Mouse (Mus musculus): Measurements from ENCODE around the gene Cmtm6. TPM values are rescaled to one million over a fixed set of nuclear protein-coding genes. Genes with fewer than 3 reads are reported as not detected.

Cmtm6 gene
- polyA plus RNA-seq, 1 experiment from 2014 or later = 64.0 TPM

DNA sequence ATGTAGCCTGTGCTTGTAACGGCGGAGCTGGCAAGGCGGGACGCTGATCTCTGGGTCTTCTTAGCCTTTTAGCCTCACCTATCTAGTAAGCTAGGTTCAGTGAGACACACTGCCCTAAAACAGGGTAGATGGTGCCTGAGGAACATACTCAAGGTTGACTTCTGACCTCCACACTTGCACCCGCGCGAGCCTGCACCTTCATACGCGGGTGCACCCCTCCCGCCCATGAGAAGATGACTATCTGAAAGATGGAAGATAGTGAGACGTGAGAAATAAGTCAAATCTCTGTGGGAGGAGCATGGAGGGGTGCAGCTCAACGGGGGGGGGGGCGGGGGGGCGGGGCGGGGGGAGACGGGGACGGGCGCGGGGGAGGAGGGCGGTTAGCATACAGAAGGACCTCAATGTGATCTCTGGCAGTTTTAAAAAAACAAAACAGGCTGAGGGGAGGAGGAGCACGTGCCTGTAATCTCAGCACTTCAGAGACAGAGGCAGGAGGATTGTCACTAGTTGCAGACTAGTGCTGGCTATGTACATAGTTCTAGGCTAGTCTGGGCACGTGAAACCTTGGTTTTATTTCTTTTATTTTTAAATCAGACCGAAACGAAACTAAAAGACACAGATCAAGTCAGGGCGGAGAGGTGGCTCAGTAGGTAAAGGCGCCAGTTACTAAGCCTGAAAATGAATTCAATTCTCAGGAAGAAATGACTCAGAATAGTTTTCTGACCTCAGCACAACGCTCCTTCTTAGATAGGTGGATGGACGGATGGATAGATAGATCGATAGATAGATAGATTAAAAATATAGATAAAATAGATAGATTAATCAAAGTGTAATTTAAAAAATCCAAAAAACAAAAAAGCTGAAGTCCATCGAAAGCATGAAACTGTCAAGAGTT, 758 bp upstream of the Cmtm6 start:
- in situ Hi-C loops (cut with MboI; ENCODE audit: low pct_unique_long_range_greater_than_20kb) = loop anchor here (5.0 kb wide), 1 partner anchor 83 kb away; no protein-coding TSS in a partner anchor
- H3K27me3 ChIP-seq = no peaks in the 10 kb centered on the region
- ChIA-PET POLR2A (no interaction called here), CTCF (interaction anchor here (1.4 to 1.6 kb wide), 2 partner anchors 10 to 82 kb away, joined by 3 read pairs; no protein-coding TSS in a partner anchor)
- ATAC-seq = no peak
- no peak for TF ChIP-seq CTCF (IDR thresholded peaks at IDR 0.05)
- DNase-seq (ENCODE audit: low read depth, low spot score) = no peak

DNA sequence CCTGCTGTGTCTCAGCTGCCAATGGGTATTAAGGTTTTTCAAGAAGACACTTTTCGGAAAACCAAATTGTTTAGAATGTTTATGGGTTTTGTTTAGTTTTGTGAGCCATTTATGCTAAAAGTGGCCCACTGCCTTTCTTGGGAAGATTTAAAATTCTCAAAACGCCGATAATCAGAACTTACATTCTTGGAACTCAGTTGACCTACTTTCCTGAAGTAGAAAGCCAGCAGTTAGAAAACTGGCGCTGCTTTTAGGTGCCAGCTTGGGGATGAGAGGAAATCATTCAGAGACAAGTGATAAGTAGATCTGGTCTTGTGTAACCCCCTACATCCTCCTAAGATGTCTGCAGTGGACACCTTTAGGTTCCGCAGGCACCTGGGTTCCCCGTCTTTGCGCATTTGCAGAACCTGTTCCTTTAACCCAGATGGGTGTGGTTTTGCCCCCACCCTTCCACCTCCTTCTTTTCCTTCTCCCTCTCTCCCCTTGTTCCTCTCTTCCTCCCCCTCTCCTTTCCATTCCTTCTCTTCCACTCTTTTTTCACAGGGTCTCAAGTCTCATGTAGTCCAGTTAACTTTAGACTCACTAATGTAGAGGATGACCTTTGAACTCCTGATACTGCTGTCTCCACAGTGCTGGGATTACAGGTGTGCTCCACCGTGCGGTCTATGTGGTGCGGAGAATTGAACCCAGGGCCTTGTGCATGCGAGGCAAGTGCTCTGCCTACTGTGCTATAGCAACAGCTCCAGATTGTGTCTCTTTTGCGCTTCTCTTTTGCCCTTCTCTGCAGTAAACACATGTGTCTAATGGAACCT, 1.2 kb downstream of the Cmtm6 start:
- no peaks in the 10 kb centered on the region for H3K27me3 ChIP-seq
- CTCF ChIA-PET = interaction anchor here (1.4 to 1.6 kb wide), 2 partner anchors 12 to 84 kb away, joined by 3 read pairs; no protein-coding TSS in a partner anchor
- in situ Hi-C loops (cut with MboI; ENCODE audit: low pct_unique_long_range_greater_than_20kb) = no loop called here
- no peak for ATAC-seq
- no peak for TF ChIP-seq CTCF (IDR thresholded peaks at IDR 0.05)
- DNase-seq (ENCODE audit: low read depth, low spot score) = no peak
- POLR2A ChIA-PET = no interaction called here

DNA sequence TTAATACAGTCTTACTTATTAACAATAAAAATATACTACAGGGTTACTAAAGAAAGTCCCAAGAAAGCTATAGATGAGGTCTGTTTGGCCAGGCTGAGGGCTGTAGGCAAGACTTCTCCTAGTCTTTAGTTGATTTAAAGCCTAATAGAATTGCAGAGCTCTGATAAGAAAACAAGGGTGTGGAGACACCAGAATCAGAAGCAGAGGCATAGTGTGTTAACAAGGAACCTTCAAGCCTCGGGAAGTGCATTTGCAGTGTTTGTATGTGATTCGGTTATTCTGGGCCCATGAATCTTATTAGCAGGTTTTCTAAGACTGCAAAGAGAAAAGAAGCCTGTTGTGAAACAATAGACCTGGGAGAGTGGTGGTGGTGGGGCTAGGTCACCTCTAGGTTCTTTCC, 2.3 kb downstream of the Cmtm6 start:
- POLR2A ChIA-PET = no interaction called here
- ATAC-seq = no peak
- in situ Hi-C loops (cut with MboI; ENCODE audit: low pct_unique_long_range_greater_than_20kb) = no loop called here
- TF ChIP-seq CTCF (IDR thresholded peaks at IDR 0.05) = no peak
- CTCF ChIA-PET = no interaction called here
- DNase-seq (ENCODE audit: low read depth, low spot score) = no peak
- no peaks in the 10 kb centered on the region for H3K27me3 ChIP-seq

DNA sequence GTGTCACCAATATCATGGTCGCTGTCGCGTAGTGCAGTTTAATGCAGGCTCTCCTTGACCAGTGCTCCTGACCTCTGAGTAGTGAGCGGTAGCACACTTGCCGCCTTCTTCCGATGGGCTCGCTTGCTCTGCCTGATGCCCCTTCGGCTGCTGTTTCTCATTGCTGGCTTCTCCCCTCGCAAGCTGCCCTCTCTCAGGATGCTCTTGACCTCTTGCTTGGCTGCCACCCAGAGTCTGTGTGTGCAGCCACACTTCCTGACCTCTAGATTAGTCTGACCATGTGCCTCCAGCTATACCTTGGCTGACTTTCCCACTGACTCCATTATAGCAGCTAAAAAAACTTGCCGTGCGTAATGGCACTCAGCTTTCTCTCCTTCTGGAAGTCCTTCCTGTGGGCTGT, 5.5 kb downstream of the Cmtm6 start:
- ChIA-PET POLR2A (no interaction called here), CTCF (interaction anchor here (1.7 to 1.8 kb wide), 2 partner anchors 9 to 16 kb away, joined by 4 read pairs; no protein-coding TSS in a partner anchor)
- DNase-seq (ENCODE audit: low read depth, low spot score) = no peak
- peak; percentile 44 for ATAC-seq
- in situ Hi-C loops (cut with MboI; ENCODE audit: low pct_unique_long_range_greater_than_20kb) = no loop called here
- no peak for TF ChIP-seq CTCF (IDR thresholded peaks at IDR 0.05)
- H3K27me3 ChIP-seq = no peaks in the 10 kb centered on the region

DNA sequence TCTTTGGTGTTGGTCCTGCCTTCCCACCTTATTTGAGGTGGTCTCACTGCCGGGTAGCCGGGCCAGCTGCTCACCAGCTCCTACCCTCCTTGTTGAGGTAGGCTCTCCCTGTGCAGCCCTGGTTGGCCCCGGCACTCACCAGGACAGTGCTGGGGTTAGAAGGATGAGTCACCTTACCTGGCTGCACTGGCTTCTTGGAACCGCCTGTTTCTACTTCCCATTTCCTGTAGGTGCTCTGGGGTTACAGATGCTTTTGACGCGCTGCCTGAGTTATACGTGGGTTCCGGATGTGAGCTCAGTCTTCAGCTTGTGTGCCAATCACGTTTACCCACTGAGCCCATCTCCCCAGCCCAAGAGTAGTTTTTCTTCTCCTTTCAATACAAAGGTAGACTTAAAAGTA, 9.4 kb downstream of the Cmtm6 start:
- ChIA-PET POLR2A (no interaction called here), CTCF (interaction anchor here (1.4 kb wide), 1 partner anchor 12 kb away, joined by 3 read pairs; no protein-coding TSS in a partner anchor)
- DNase-seq (ENCODE audit: low read depth, low spot score) (no peak), ATAC-seq (no peak)
- no peak for TF ChIP-seq CTCF (IDR thresholded peaks at IDR 0.05)
- no peaks in the 10 kb centered on the region for H3K27me3 ChIP-seq
- in situ Hi-C loops (cut with MboI; ENCODE audit: low pct_unique_long_range_greater_than_20kb) = no loop called here

DNA sequence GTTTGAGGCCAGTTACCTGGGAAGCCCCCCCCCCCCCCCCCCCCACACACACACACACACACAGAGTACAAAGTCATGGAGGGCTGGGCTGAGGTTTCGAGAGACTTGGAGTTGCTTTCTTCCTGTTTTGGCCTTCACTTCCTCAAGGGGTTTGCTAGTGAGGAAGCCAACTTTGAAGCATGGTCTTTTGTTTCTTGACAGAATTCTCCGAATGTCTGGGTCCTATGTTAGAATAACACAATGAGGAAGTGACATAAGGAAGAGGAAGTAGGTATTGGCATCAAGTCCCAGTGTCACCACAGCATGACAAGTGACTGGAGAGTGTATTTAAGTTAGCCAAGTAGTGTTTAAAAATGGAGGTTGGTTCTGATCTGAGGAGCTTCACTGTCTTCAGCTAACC, 11.8 kb downstream of the Cmtm6 start:
- DNase-seq (ENCODE audit: low read depth, low spot score) (no peak), ATAC-seq (no peak)
- no peak for TF ChIP-seq CTCF (IDR thresholded peaks at IDR 0.05)
- in situ Hi-C loops (cut with MboI; ENCODE audit: low pct_unique_long_range_greater_than_20kb) = no loop called here
- ChIA-PET CTCF (no interaction called here), POLR2A (no interaction called here)
- no peaks in the 10 kb centered on the region for H3K27me3 ChIP-seq

DNA sequence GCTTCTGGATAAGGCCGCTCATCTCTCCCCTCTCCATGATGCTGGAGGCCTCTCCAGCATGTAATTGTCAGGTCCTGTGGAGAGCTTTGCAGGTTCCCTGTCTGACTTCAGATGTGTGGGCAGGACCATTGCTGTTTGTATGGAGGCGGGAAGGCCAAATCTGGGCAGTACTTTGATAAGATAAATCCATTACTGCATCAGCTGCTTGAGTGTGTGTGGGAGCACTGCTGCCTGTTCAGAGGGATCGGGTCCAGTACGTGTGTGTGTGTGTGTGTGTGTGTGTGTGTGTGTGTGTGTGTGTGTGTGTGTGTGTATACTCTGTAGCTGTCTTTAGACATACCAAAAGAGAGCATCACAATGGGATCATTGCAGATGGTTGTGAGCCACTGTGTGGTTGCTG, 14.2 kb downstream of the Cmtm6 start:
- in situ Hi-C loops (cut with MboI; ENCODE audit: low pct_unique_long_range_greater_than_20kb) = no loop called here
- no peak for DNase-seq (ENCODE audit: low read depth, low spot score)
- ATAC-seq = no peak
- ChIA-PET CTCF (interaction anchor here (1.0 to 1.4 kb wide), 2 partner anchors 9 to 16 kb away, joined by 4 read pairs; no protein-coding TSS in a partner anchor), POLR2A (no interaction called here)
- no peak for TF ChIP-seq CTCF (IDR thresholded peaks at IDR 0.05)
- H3K27me3 ChIP-seq = no peaks in the 10 kb centered on the region

DNA sequence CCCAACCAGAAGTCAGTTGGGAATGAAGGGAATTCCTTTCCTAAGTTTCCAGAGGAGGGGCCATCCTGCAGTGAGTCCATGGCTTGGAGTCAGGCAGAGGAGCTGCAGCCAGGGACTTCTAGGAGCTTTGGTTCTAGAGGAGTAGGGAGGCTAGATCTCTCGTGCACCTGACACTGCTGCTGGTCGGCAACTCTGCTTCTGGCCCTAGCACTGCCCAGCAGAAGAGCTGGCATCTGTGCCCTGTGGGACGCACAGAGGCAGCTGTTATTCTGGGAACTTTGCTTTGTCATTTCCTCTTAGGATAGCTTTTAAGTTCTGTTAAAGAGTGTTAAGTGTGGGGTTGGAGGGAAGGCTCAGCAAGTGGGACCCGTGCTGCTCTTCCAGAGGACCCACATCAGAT, 14.7 kb downstream of the Cmtm6 start:
- DNase-seq (ENCODE audit: low read depth, low spot score) = no peak
- no peaks in the 10 kb centered on the region for H3K27me3 ChIP-seq
- POLR2A ChIA-PET = no interaction called here
- TF ChIP-seq CTCF (IDR thresholded peaks at IDR 0.05) = no peak
- ATAC-seq = peak; percentile 17
- in situ Hi-C loops (cut with MboI; ENCODE audit: low pct_unique_long_range_greater_than_20kb) = no loop called here
- CTCF ChIA-PET = interaction anchor here (1.4 kb wide), 1 partner anchor 9 kb away, joined by 4 read pairs; no protein-coding TSS in a partner anchor

DNA sequence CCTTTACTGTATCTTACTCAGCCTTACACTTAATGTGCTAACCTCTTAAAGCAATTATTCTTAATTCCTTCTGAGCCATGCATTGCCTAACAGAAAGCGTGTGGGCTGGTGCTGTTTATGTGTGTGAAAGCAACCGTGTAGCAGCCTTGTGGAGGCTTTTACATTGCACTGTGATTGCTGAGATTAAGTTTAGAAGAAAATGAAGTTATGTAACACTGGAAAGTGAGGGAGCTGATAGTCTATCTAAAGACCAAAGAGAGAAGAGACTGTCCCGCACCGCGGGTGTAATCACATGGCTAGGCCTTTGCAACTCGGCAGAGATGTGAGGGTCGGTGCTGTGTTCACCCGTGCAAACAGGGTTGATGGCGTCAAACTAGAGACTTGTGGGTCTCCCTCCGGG, 16.1 kb downstream of the Cmtm6 start:
- CTCF ChIA-PET = interaction anchor here (1.2 kb wide), 1 partner anchor 99 kb away, joined by 3 read pairs; no protein-coding TSS in a partner anchor
- in situ Hi-C loops (cut with MboI; ENCODE audit: low pct_unique_long_range_greater_than_20kb) = no loop called here
- ATAC-seq (no peak), DNase-seq (ENCODE audit: low read depth, low spot score) (no peak)
- no peak for TF ChIP-seq CTCF (IDR thresholded peaks at IDR 0.05)
- POLR2A ChIA-PET = no interaction called here
- no peaks in the 10 kb centered on the region for H3K27me3 ChIP-seq

DNA sequence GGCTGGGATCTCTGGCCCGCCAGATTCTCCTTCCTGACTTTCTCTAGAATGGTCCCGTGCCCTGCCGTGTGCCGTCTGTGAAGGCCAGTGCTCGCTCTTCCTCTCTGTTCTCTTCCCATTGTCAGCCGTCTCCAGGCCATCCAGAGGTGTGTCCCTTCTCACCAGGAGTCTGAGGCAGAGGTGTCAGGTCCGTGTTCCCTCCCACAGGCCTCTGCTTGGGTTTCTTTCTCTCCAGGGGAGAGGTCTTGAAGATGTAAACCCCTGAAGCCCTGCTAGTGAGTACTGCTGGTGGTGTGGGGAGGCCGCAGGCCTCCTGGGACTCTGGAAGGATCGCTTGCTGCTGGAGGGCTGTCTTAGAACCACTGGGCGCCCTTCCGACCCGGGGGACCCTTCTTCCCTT, 16.6 kb downstream of the Cmtm6 start:
- ChIA-PET CTCF (interaction anchor here (1.2 kb wide), 1 partner anchor 100 kb away, joined by 3 read pairs; no protein-coding TSS in a partner anchor), POLR2A (no interaction called here)
- in situ Hi-C loops (cut with MboI; ENCODE audit: low pct_unique_long_range_greater_than_20kb) = no loop called here
- DNase-seq (ENCODE audit: low read depth, low spot score) = no peak
- TF ChIP-seq CTCF (IDR thresholded peaks at IDR 0.05) = no peak
- H3K27me3 ChIP-seq = no peaks in the 10 kb centered on the region
- no peak for ATAC-seq

DNA sequence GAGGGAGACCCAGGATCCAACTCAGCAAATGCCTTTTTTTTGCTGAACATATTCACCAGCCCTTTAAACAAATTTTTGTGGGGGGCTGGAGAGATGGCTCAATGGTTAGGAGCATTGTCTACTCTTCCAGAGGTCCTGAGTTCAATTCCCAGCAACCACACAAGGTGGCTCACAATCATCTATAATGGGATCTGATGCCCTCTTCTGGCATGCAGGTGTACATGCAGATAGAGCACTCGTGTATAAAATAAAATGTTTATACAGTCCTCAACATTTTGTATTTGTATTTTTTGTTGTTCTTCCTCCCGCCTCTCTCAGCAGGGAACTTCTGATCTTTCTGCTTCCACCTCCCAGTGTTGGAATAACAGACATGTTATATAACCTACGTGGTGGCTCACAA, 20.7 kb downstream of the Cmtm6 start:
- no peak for TF ChIP-seq CTCF (IDR thresholded peaks at IDR 0.05)
- DNase-seq (ENCODE audit: low read depth, low spot score) (no peak), ATAC-seq (no peak)
- CTCF ChIA-PET = no interaction called here
- POLR2A ChIA-PET = no interaction called here
- in situ Hi-C loops (cut with MboI; ENCODE audit: low pct_unique_long_range_greater_than_20kb) = no loop called here
- no peaks in the 10 kb centered on the region for H3K27me3 ChIP-seq

All from Patski (cell line).